Mouse (Mus musculus): ENCODE data around the gene Fancc. TPM values are rescaled to one million over a fixed set of nuclear protein-coding genes. Genes with fewer than 3 reads are reported as not detected.

Gene Fancc
- polyA plus RNA-seq, 1 experiment from 2014 or later, result 16.6 TPM

DNA sequence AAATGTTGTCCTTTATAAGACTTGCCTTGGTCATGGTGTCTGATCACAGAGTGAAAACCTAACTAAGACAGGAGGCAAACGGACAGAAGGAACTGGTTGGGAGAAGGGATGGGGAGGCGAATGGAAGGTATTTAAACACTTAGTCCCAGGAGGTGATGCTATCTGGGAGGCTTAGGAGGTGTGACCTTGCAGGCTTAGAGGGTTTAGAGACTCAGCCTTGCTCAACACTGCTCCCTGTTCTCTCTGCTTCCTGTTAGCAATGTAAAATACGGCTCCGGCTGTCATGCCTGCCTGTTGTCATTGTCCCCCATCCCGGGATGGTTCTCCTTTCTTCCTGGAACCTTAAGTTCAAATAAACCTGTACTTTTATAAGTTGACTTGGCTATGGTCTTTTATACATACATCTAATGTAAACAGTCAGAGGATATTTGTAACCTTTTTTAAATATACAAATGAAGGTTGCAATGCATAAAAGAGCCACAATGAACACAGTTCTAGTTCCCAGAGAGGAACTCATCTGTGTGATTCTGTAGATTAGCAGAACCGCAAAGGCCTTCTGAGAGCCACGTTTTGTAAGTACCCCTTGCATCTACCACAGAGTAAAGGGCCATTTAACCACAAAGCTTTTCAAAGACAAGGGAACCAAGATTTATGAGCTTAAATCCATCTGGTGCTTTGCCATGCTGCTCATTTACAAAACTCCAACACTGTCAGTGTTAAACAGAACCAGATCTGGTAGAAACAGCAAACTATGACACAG, 102.6 kb downstream of the Fancc start:
- Histone ChIP-seq H3K4me1 (ENCODE audit: control insufficient read depth, insufficient read depth, low read length) (no peaks in the 10 kb centered on the region), H3K27me3 (ENCODE audit: control insufficient read depth, insufficient read depth, low read length) (no peaks in the 10 kb centered on the region), H3K9me3 (replicated peaks; ENCODE audit: control insufficient read depth, low read length) (no peaks in the 10 kb centered on the region), H3K4me3 (ENCODE audit: low read length) (no peak overlapping the region), H3K4me2 (ENCODE audit: low read depth, low read length) (no peak overlapping the region), H3K27ac (ENCODE audit: low read length) (no peak overlapping the region), H3K36me3 (ENCODE audit: control insufficient read depth, insufficient read depth) (no peaks in the 10 kb centered on the region), H3K9ac (ENCODE audit: low read length) (no peak overlapping the region)
- ATAC-seq (replicated peaks; ENCODE audit: extremely low read depth, insufficient read depth, low FRiP score), result no peak
- 78% methylated on average over 7 of the region's 7 CpGs for WGBS

DNA sequence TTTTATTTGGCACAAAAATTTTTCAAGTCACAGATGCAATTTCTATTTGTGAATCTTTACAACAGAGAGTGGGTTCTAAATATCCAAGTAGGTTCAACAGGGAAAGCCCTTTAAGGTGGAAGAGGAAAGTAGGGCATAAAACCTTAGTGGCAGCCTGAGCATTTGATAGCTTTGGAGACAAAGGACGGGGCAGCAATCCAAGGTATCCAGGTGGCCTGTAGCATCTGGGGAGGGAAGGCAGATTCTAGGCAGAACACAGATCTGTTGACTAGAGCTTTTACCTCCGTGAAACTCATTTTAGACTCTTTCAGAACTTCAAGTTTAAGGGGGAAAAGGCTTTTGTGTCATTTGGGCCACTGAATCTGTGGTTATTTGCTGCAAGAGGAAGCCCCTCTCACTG, 111.8 kb downstream of the Fancc start:
- WGBS, result 80% methylated on average over 2 of the region's 2 CpGs

DNA sequence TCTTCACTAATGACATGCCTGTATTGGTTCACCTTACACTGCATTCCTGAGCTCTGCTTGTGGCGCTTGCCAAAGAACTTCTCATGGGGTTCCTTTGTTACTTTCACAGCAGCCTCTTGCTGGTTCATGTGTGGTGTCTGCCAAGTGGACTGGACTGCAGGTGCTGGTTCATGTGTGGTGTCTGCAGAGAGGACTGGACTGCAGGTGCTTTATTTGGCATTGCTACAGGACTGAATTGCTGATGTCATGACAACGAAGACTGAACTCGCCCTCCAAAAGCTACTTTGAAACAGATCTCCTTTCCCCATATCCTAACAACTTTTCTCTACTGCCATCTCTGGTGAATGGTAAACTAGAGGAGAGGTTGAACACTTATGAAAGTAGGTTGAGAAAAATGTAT, 112.3 kb downstream of the Fancc start:
- Histone ChIP-seq H3K4me1 (ENCODE audit: control insufficient read depth, insufficient read depth, low read length) (no peaks in the 10 kb centered on the region), H3K36me3 (ENCODE audit: control insufficient read depth, insufficient read depth) (no peaks in the 10 kb centered on the region), H3K4me3 (ENCODE audit: low read length) (no peak overlapping the region), H3K9ac (ENCODE audit: low read length) (no peak overlapping the region), H3K4me2 (ENCODE audit: low read depth, low read length) (no peak overlapping the region), H3K27ac (ENCODE audit: low read length) (no peak overlapping the region), H3K9me3 (replicated peaks; ENCODE audit: control insufficient read depth, low read length) (no peaks in the 10 kb centered on the region), H3K27me3 (ENCODE audit: control insufficient read depth, insufficient read depth, low read length) (no peaks in the 10 kb centered on the region)
- 93% methylated on average over 3 of the region's 3 CpGs for WGBS
- no peak for ATAC-seq (replicated peaks; ENCODE audit: extremely low read depth, insufficient read depth, low FRiP score)

More for the DNA sequence above, 111.8 kb downstream of the Fancc start:
- Histone ChIP-seq H3K4me3 (ENCODE audit: low read length) (no peak overlapping the region), H3K9me3 (replicated peaks; ENCODE audit: control insufficient read depth, low read length) (no peaks in the 10 kb centered on the region), H3K4me1 (ENCODE audit: control insufficient read depth, insufficient read depth, low read length) (no peaks in the 10 kb centered on the region), H3K4me2 (ENCODE audit: low read depth, low read length) (no peak overlapping the region), H3K36me3 (ENCODE audit: control insufficient read depth, insufficient read depth) (no peaks in the 10 kb centered on the region), H3K27me3 (ENCODE audit: control insufficient read depth, insufficient read depth, low read length) (no peaks in the 10 kb centered on the region), H3K27ac (ENCODE audit: low read length) (no peak overlapping the region), H3K9ac (ENCODE audit: low read length) (no peak overlapping the region)
- no peak for ATAC-seq (replicated peaks; ENCODE audit: extremely low read depth, insufficient read depth, low FRiP score)

DNA sequence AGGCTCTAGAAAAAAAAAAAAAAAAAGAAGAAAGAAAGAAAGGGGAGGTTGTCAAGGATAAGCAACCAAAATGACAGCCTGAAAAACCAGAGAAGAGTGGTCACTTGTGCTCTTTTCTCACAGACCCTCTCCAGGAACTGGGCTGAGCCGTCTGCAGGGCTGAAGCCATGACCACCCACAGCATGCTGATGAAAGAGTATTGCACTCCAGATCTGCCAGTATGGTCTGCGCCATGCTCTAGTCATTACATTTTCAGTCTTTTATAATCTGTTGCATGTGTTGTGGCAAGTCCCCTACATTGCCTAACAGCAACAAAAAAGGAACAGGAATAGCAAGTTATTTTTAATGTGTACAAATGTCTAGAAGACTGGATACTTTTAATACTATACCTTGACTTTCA, 114.9 kb downstream of the Fancc start:
- ATAC-seq (replicated peaks; ENCODE audit: extremely low read depth, insufficient read depth, low FRiP score), result no peak
- Histone ChIP-seq H3K9me3 (replicated peaks; ENCODE audit: control insufficient read depth, low read length) (no peaks in the 10 kb centered on the region), H3K4me2 (ENCODE audit: low read depth, low read length) (no peak overlapping the region), H3K27me3 (ENCODE audit: control insufficient read depth, insufficient read depth, low read length) (no peaks in the 10 kb centered on the region), H3K36me3 (ENCODE audit: control insufficient read depth, insufficient read depth) (no peaks in the 10 kb centered on the region), H3K4me1 (ENCODE audit: control insufficient read depth, insufficient read depth, low read length) (no peaks in the 10 kb centered on the region), H3K27ac (ENCODE audit: low read length) (no peak overlapping the region), H3K9ac (ENCODE audit: low read length) (no peak overlapping the region), H3K4me3 (ENCODE audit: low read length) (no peak overlapping the region)
- 72% methylated on average over 2 of the region's 2 CpGs for WGBS

DNA sequence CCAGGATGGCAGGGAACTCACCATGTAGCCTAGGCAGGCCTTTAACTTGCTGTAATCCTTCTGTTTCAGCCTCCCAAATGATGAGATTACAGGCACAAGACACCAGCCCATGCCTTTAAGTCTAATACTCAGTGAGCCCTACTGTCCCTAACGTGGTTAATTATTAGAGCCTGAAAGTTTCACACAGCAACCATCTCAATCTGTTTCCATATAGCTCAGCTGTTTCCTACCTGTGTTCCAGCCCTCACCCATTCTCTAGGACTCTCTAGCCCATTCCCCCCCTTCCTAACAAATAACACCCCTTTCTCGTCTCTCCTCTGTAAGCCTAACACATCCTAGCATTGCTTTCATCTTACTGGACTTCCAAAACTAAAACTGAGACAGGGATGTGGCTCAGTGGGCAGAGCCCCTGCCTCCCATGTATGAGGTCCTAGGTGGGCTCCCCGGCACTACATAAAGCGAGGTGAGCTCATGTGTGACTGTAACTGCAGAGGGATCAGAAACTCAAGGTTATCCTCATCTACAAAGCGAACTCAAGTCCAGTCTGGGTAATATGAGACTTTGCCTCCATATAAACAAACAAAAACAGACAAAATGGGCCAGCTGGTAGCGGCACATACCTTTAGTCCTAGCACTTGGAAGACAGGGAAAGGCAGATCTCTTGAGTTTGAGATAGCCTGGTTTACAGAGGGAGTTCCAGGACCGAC, 123.5 kb downstream of the Fancc start:
- H3K27ac ChIP-seq (ENCODE audit: low read length), result no peak overlapping the region
- no peak overlapping the region for H3K4me2 ChIP-seq (ENCODE audit: low read depth, low read length)
- H3K27me3 ChIP-seq (ENCODE audit: control insufficient read depth, insufficient read depth, low read length), result no peaks in the 10 kb centered on the region
- no peak overlapping the region for H3K4me3 ChIP-seq (ENCODE audit: low read length)
- no peaks in the 10 kb centered on the region for H3K9me3 ChIP-seq (replicated peaks; ENCODE audit: control insufficient read depth, low read length)
- no peaks in the 10 kb centered on the region for H3K4me1 ChIP-seq (ENCODE audit: control insufficient read depth, insufficient read depth, low read length)
- 86% methylated on average over 7 of the region's 7 CpGs for WGBS
- H3K9ac ChIP-seq (ENCODE audit: low read length), result no peak overlapping the region
- H3K36me3 ChIP-seq (ENCODE audit: control insufficient read depth, insufficient read depth), result no peaks in the 10 kb centered on the region
- ATAC-seq (replicated peaks; ENCODE audit: extremely low read depth, insufficient read depth, low FRiP score), result no peak

DNA sequence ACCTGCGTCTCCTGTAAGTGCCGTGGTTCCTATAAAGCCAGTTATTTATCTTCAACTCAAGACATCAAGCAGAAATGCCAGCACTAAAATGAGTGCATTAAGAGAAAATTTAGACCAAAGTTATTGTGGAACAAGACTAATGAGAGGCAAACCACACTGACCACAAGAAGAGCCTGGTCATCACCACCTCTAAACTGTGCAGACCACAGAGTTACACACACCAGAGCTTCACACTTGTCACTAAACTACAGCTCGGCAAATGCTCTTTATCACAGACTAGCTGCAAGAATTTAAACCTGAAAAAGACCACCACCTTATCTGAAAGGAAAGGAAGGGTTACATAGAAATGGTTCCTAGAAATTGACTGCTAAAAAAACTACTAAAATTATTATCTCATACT, 135.3 kb downstream of the Fancc start:
- no peaks in the 10 kb centered on the region for H3K9me3 ChIP-seq (replicated peaks; ENCODE audit: control insufficient read depth, low read length)
- no peaks in the 10 kb centered on the region for H3K4me1 ChIP-seq (ENCODE audit: control insufficient read depth, insufficient read depth, low read length)
- no peak overlapping the region for H3K27ac ChIP-seq (ENCODE audit: low read length)
- WGBS, result 60% methylated on average over 3 of the region's 3 CpGs
- no peak overlapping the region for H3K4me2 ChIP-seq (ENCODE audit: low read depth, low read length)
- no peak overlapping the region for H3K4me3 ChIP-seq (ENCODE audit: low read length)
- no peaks in the 10 kb centered on the region for H3K27me3 ChIP-seq (ENCODE audit: control insufficient read depth, insufficient read depth, low read length)
- no peaks in the 10 kb centered on the region for H3K36me3 ChIP-seq (ENCODE audit: control insufficient read depth, insufficient read depth)
- no peak for ATAC-seq (replicated peaks; ENCODE audit: extremely low read depth, insufficient read depth, low FRiP score)
- no peak overlapping the region for H3K9ac ChIP-seq (ENCODE audit: low read length)

DNA sequence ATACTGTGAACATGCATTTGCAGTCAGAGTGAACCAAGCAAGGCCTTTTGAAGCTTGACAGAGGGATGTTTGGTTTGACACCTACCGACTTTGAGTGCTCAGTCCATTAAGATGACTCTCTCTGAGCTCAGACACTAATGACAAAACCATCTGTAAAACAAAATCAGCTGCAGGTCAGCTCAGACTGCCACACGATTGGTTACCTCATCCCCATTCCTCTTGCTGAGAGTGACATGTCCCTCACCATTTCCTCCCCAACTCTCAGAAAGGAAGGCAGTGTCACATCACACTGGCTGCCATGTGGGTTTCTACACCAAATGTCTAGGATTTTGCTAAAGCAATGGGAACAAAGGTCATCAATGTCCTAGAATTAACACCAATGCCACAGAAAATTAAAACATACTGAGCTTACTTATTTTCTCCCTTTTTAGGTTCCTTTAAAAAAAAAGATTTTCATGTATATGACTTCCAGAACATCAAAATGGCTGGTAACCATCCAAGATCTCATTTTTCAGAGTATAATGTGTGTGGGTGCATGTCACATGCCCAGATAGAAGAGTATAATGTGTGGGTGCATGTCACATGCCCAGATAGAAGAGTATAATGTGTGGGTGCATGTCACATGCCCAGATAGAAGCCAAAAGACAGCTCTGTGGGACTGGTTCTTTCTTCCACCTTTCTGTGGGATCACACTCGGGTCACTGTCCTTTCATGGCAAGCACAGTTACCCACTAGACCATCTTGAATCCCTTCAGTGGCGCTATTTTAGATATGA, 136.8 kb downstream of the Fancc start:
- H3K9ac ChIP-seq (ENCODE audit: low read length), result no peak overlapping the region
- H3K27ac ChIP-seq (ENCODE audit: low read length), result no peak overlapping the region
- no peaks in the 10 kb centered on the region for H3K9me3 ChIP-seq (replicated peaks; ENCODE audit: control insufficient read depth, low read length)
- no peaks in the 10 kb centered on the region for H3K4me1 ChIP-seq (ENCODE audit: control insufficient read depth, insufficient read depth, low read length)
- no peaks in the 10 kb centered on the region for H3K27me3 ChIP-seq (ENCODE audit: control insufficient read depth, insufficient read depth, low read length)
- no peak overlapping the region for H3K4me2 ChIP-seq (ENCODE audit: low read depth, low read length)
- 72% methylated on average over 4 of the region's 4 CpGs for WGBS
- H3K4me3 ChIP-seq (ENCODE audit: low read length), result no peak overlapping the region
- no peak for ATAC-seq (replicated peaks; ENCODE audit: extremely low read depth, insufficient read depth, low FRiP score)
- H3K36me3 ChIP-seq (ENCODE audit: control insufficient read depth, insufficient read depth), result no peaks in the 10 kb centered on the region

DNA sequence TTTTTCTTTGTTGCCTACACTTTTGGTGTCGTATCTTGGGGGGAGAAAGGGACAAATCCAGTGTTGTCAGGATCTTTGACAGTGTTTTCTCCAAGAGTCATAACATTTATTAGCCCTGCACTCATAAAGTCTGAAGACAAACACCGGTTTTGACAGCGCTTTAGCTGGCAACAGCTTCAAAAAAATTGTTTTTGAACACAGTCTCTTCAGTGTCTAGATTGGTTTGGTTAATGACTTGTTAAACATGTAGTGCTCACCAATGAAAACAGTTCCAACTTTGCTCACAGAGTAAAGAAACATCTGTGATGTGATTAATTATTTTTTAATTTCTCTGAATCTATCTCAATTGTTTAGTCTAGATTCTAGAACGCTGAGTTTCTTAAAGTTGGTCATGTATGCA, 137.7 kb downstream of the Fancc start:
- WGBS, result 75% methylated on average over 4 of the region's 4 CpGs

DNA sequence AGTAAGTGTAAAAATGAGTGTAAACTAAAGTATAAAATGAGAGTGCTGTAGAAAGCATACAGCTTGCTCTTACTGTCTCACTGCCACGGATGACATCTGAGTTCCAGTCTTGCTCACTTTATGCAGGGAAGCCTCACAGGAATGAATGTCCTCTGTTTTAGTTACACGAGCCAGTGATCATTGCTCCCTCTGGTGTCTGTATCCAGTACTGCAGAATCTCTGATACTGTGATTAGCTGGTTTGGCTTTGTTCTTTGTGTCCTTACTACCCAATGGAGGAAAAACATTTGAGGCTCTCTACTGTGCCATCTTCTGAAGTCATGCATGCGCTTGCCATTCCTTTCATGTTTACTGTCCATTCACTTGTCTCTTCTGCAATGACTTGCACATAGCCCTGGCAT, 140.5 kb downstream of the Fancc start:
- Histone ChIP-seq H3K9me3 (replicated peaks; ENCODE audit: control insufficient read depth, low read length) (no peaks in the 10 kb centered on the region), H3K4me3 (ENCODE audit: low read length) (no peak overlapping the region), H3K4me1 (ENCODE audit: control insufficient read depth, insufficient read depth, low read length) (no peaks in the 10 kb centered on the region), H3K27me3 (ENCODE audit: control insufficient read depth, insufficient read depth, low read length) (no peaks in the 10 kb centered on the region), H3K4me2 (ENCODE audit: low read depth, low read length) (no peak overlapping the region), H3K27ac (ENCODE audit: low read length) (no peak overlapping the region), H3K36me3 (ENCODE audit: control insufficient read depth, insufficient read depth) (no peaks in the 10 kb centered on the region), H3K9ac (ENCODE audit: low read length) (no peak overlapping the region)
- no peak for ATAC-seq (replicated peaks; ENCODE audit: extremely low read depth, insufficient read depth, low FRiP score)
- WGBS, result 33% methylated on average over 3 of the region's 3 CpGs

More for the DNA sequence above, 137.7 kb downstream of the Fancc start:
- no peaks in the 10 kb centered on the region for H3K9me3 ChIP-seq (replicated peaks; ENCODE audit: control insufficient read depth, low read length)
- H3K9ac ChIP-seq (ENCODE audit: low read length), result no peak overlapping the region
- H3K4me2 ChIP-seq (ENCODE audit: low read depth, low read length), result no peak overlapping the region
- no peak overlapping the region for H3K4me3 ChIP-seq (ENCODE audit: low read length)
- no peaks in the 10 kb centered on the region for H3K4me1 ChIP-seq (ENCODE audit: control insufficient read depth, insufficient read depth, low read length)
- H3K36me3 ChIP-seq (ENCODE audit: control insufficient read depth, insufficient read depth), result no peaks in the 10 kb centered on the region
- ATAC-seq (replicated peaks; ENCODE audit: extremely low read depth, insufficient read depth, low FRiP score), result no peak
- no peak overlapping the region for H3K27ac ChIP-seq (ENCODE audit: low read length)
- H3K27me3 ChIP-seq (ENCODE audit: control insufficient read depth, insufficient read depth, low read length), result no peaks in the 10 kb centered on the region

Data from heart, embryonic 16.5 days (tissue).